Mouse (Mus musculus) cerebellum, adult 2 months (tissue): Measurements from ENCODE around the gene Akt3. TPM values are rescaled to one million over a fixed set of nuclear protein-coding genes. Genes with fewer than 3 reads are reported as not detected.

Experiments used
- DNase-seq, 2 experiments: peaks; one replicate each; pipeline ENCODE4 v3.0.0; 2021
- H3K27ac ChIP-seq: fragments of 200-500 bp; 2 replicates; pipeline ENCODE4 v1.5.1; 2012; ENCODE audit warnings: low read length, control low read depth, inconsistent platforms; ENCODE audit not compliant: insufficient read depth
- H3K27me3 ChIP-seq: fragments of 200-500 bp; 2 replicates; pipeline ENCODE4 v1.6.1; 2012; ENCODE audit warnings: inconsistent platforms, mild to moderate bottlenecking, low read length, moderate library complexity; ENCODE audit not compliant: control insufficient read depth, insufficient read depth
- H3K4me1 ChIP-seq: fragments of 200-500 bp; 2 replicates; pipeline ENCODE4 v1.6.1; 2011; ENCODE audit warnings: low read length; ENCODE audit not compliant: control insufficient read depth, insufficient read depth
- H3K4me3 ChIP-seq: fragments of 200-500 bp; replicated peaks from 2 replicates; pipeline ENCODE3; 2011; ENCODE audit warnings: mild to moderate bottlenecking, low read depth, low read length, control low read depth; ENCODE audit not compliant: insufficient read depth
- CTCF ChIP-seq: fragments of 200-500 bp; IDR thresholded peaks from 2 replicates; pipeline ENCODE4 v1.5.1; 2011; ENCODE audit warnings: low read depth, mild to moderate bottlenecking, control low read depth, low read length, moderate library complexity, borderline replicate concordance; ENCODE audit not compliant: insufficient read depth
- POLR2A ChIP-seq: fragments of 200-500 bp; IDR thresholded peaks from 2 replicates; pipeline ENCODE4 v1.6.1; 2011; ENCODE audit warnings: low read length, control low read depth, borderline replicate concordance; ENCODE audit not compliant: insufficient read depth
- WGBS: fragments of 180-500 bp; shearing (Covaris S2); methylation state at CpG from one replicate; pipeline ENCODE4 v1.1.7; 2018; 5-methylcytosine and 5-hydroxymethylcytosine counted together
- polyA plus RNA-seq: library from polyadenylated mRNA; depleted of rRNA; stranded (reverse); fragments of >200 nt; gene quantifications from 2 replicates; pipeline ENCODE4 v1.2.3, GENCODE M21; 2012

Gene Akt3
- polyA plus RNA-seq, 1 experiment = 40.0 TPM

- Histone ChIP-seq H3K4me3 (no peak overlapping the region), H3K4me1 (no peaks in the 10 kb centered on the region), H3K27me3 (no peaks in the 10 kb centered on the region), H3K27ac (no peak overlapping the region)
- no peak for DNase-seq
- TF ChIP-seq CTCF (no peak), POLR2A (no peak)
- 90% methylated on average over 4 of the region's 4 CpGs for WGBS
Measured at GRCm38 (mm10) chr1:177089048-177089447, 169.0 kb downstream of the Akt3 start.

- TF ChIP-seq POLR2A (no peak), CTCF (no peak)
- Histone ChIP-seq H3K27me3 (no peaks in the 10 kb centered on the region), H3K4me1 (peaks cover 6% of the 10 kb centered on the region), H3K4me3 (no peak overlapping the region), H3K27ac (peak overlapping the region; percentile 46; the same call in 1 of the 2 replicates)
- WGBS = 50% methylated on average over 1 of the region's 1 CpGs
- peak in 1 of 2 experiments; percentile 41 for DNase-seq
Measured at GRCm38 (mm10) chr1:177081957-177082645, 175.9 kb downstream of the Akt3 start.

GRCm38 (mm10) chr1:177069161-177069560 is 188.8 kb downstream of the Akt3 start:
- DNase-seq = no peak
- WGBS = 90% methylated on average over 2 of the region's 2 CpGs
- Histone ChIP-seq H3K4me1 (no peaks in the 10 kb centered on the region), H3K27me3 (no peaks in the 10 kb centered on the region), H3K4me3 (no peak overlapping the region), H3K27ac (no peak overlapping the region)
- TF ChIP-seq POLR2A = no peak
- TF ChIP-seq CTCF = no peak

GRCm38 (mm10) chr1:177067123-177067646 is 190.8 kb downstream of the Akt3 start:
- Histone ChIP-seq H3K27me3 (no peaks in the 10 kb centered on the region), H3K4me1 (no peaks in the 10 kb centered on the region), H3K4me3 (no peak overlapping the region), H3K27ac (no peak overlapping the region)
- WGBS = 91% methylated on average over 8 of the region's 8 CpGs
- DNase-seq = no peak
- TF ChIP-seq CTCF = no peak
- TF ChIP-seq POLR2A = no peak

DNA sequence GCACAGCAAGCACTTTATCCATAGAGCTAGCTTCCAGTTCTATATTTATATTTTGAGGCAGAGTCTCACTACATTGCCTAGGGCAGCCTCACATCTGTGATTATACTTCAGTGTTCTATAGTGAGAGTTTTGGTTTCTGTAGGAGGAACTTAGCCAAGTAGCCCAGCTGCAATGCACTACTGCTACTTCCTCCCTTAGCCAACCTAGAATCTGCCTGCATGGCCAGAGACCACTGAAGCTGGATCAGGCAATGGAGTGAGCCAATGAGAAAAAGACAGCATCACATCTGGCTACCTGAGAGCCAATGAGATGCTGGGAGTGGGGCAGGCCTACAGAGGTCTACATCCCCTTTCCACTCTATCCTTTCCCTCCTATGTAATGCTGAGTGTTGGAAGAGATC is 192.3 kb downstream of the Akt3 start:
- no peak for DNase-seq
- H3K27ac ChIP-seq = no peak overlapping the region
- no peaks in the 10 kb centered on the region for H3K27me3 ChIP-seq
- H3K4me3 ChIP-seq = no peak overlapping the region
- no peaks in the 10 kb centered on the region for H3K4me1 ChIP-seq
- TF ChIP-seq CTCF (no peak), POLR2A (no peak)

DNA sequence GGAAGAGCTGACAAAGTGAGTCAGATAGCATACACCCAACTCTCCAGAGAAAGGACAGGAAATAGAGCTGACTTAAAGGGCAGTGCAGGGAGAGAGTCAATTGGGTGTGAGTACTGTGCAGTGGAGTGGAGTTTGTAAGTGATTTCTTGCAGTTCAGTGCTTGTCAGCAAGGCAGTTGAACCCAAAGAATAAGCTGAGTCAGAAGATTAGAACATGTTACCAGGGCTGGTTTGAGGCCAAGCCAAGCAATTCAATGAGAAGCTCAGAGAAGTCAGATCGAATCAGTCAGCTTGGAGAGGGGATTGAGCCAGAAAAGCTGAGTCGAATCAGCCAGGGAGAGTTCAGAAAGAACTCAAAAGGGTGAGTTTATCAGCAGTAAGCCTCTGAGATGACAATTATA is 196.2 kb downstream of the Akt3 start:
- no peak for TF ChIP-seq CTCF
- no peak for TF ChIP-seq POLR2A
- 45% methylated on average over 2 of the region's 2 CpGs for WGBS
- no peaks in the 10 kb centered on the region for H3K4me1 ChIP-seq
- H3K27ac ChIP-seq = no peak overlapping the region
- no peaks in the 10 kb centered on the region for H3K27me3 ChIP-seq
- H3K4me3 ChIP-seq = no peak overlapping the region
- no peak for DNase-seq

- DNase-seq = peak in 1 of 2 experiments; percentile 68
- no peaks in the 10 kb centered on the region for H3K27me3 ChIP-seq
- no peak overlapping the region for H3K27ac ChIP-seq
- WGBS = 28% methylated on average over 2 of the region's 2 CpGs
- TF ChIP-seq CTCF (no peak), POLR2A (no peak)
- H3K4me3 ChIP-seq = no peak overlapping the region
- peaks cover 4% of the 10 kb centered on the region; the same call in 1 of the 2 replicates for H3K4me1 ChIP-seq
Measured at GRCm38 (mm10) chr1:177054891-177055290, 203.1 kb downstream of the Akt3 start.

- DNase-seq = peak in 1 of 2 experiments; percentile 59
- no peak for TF ChIP-seq CTCF
- TF ChIP-seq POLR2A = no peak
- 44% methylated on average over 11 of the region's 11 CpGs for WGBS
- H3K4me3 ChIP-seq = no peak overlapping the region
- H3K27me3 ChIP-seq = no peaks in the 10 kb centered on the region
- H3K4me1 ChIP-seq = peaks cover 4% of the 10 kb centered on the region; the same call in 1 of the 2 replicates
- H3K27ac ChIP-seq = no peak overlapping the region
Measured at GRCm38 (mm10) chr1:177051366-177051963, 206.5 kb downstream of the Akt3 start.
